Mouse (Mus musculus): ENCODE results near the gene Cenpl.
"Not testable (repeated sequence)": the region's sequence is repeated elsewhere in the genome, so short reads cannot be mapped to it uniquely, and the experiment has no call there.

Gene Cenpl

DNA sequence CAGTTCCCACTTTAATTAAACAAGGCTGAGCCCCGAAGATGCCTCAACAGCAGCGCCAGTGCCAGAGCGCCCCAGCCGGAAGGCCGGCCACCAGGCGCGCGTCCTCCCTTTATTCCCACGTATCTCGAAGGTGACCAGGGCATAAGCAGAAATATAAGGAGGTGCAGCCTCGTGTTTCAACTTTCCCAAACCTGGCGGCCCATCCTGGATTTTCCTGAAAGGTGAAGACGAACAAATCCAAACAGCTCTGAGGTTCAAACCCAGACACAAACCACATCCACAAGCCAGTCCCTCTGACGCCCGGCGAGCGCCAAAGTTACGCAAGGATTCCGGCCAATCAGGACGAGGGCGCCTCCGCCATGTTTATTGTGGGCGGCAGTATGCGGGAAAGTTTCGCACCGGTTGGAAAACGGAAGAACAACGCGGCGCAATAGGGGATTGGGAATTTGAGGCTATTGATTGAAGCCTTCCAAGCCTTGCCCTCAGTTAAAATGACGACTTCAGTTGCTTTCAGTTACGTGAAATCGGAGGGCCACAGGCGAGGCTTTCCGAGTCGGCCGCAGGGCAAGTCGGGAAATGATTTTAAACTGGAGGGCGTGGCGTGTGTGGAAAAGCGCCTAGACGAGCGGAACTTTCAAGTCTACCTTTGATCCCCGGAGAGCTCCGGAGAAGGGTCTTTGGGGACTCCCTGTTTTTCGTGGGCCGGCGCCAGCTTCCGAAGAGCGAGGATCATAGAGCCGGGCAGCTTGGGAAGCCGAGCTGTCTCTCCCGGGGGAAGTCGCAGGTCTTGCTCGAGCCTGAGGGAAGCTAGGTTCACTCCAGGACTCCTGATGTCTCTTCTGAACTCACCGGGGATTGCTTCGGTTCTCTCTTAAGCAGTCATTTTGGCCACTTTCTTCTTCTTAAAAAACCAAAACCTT is at the start of gene Cenpl, which contains the start of gene Dars2:
Gene Cenpl, plus strand, starts transcription at position 362 of the 920 bp plus-strand sequence.
Gene Dars2, minus strand, starts transcription at position 307 of the 920 bp plus-strand sequence.
- peak; percentile 95 for DNase-seq (ENCODE audit: low spot score)

DNA sequence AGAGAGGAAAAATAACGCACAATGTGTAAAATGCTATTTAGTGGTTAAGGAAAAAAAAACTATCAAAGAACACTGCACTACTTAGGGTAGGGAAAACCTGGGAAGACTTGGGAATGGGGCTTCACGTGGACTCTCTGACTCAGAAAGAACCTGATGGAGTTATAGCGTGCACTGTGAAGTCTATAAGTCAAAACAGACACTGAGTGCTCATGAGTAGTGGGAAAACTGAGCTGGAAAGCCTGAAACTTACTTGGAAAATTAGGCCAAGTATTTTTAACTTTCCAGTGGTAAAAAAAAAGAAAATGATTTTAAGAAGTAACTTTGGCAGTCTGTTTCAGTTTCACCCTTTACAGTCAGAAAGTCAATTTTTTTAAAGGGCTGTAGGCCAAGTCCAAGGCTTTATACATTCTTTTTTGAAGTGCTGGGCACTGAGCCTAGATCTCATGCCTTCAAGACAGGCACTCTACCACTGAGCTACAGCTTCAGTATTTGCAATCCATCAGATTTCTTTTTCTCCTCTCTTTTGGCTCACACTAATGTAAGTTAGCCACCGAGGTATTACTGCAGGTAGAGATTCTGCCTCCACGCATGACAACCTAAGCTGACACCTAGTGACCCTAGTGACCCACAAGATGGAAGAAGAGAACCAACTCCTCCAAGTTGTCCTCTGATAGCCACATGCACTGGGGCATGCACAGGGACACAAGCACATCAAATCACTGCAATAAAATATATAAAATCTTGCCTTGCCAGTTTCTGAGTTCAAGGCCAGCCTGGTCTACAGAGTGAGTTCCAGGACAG is 44.9 kb upstream of the Cenpl start:
- DNase-seq (ENCODE audit: low spot score) = no peak

- no peak for DNase-seq (ENCODE audit: low spot score)
These were observed 43.3 kb upstream of the Cenpl start for GRCm38 (mm10) chr1:161027196-161027595.

GRCm38 (mm10) chr1:161028427-161028826 is 42.1 kb upstream of the Cenpl start:
- DNase-seq (ENCODE audit: low spot score) = not testable (repeated sequence)

- no peak for DNase-seq (ENCODE audit: low spot score)
These were observed 40.5 kb upstream of the Cenpl start for GRCm38 (mm10) chr1:161030058-161030457.

DNA sequence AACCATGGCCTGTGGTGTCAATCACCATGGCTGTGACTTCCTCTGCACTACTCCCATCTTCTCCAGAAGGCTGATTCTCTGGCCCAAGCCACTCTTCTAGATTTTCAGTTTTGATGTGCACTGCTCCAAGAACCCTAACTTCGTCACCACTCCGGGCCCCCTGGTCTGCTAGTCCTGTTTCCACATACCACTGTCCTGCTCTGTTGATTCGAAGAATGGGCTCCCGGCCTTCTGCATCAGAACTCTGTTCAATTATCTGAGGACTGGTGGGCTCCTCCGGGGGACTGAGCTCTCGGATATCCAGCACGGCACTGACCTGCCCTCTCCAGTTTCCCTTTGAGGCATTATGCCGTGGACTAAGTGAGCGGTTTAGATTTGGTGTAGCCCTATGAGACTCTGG is 38.6 kb upstream of the Cenpl start:
- DNase-seq (ENCODE audit: low spot score) = no peak

GRCm38 (mm10) chr1:161032345-161032744 is 38.2 kb upstream of the Cenpl start:
- no peak for DNase-seq (ENCODE audit: low spot score)

GRCm38 (mm10) chr1:161033856-161034434 is 36.6 kb upstream of the Cenpl start:
- no peak for DNase-seq (ENCODE audit: low spot score)

DNA sequence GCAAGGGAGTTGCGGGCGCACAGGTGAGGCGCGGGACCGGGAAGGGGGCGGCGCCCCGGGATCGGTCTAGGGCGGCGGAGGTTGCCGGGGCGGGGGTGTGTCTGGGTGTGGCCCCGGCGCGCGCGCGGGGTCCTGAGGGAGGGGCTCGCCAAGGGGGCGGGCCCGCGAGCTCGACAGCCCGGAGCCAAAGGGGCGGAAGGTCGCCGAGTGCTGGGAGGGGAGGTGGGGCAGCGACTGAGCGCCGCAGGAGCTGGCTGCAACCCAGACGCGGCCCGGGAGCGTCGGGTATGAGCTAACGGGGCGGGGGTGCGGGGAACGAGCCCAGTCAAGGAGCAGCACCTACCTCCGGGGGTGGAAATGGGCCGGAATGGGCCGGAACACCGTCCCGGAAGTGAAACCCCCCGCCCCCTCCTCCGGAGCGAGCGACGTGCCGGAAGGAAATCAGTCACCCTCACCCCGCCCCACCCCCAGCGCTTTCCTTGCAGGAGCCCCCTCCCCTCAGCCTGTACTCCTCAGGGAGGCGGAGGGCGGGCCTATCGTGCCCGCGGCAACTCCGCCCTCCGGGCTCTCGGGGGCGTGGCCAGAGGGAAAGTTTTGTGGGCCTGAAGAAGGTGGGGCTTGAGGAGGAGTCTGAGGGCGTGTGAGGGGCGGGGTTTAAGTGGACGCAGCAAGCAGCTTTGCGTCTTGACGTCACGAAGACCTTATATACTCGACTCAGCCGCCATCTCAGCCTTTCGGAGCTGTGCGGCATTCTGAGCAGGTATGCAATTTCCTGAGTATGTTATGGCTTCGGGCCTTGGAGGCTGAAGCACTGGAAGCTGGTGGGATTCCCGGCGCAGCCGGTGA is 35.9 kb upstream of the Cenpl start, which contains the start of gene Zbtb37:
Gene Zbtb37, minus strand, starts transcription at position 415 of the 846 bp plus-strand sequence.
- DNase-seq (ENCODE audit: low spot score) = peak; percentile 100

- peak; percentile 48 for DNase-seq (ENCODE audit: low spot score)
These were observed 35.2 kb upstream of the Cenpl start for GRCm38 (mm10) chr1:161035281-161035785.

DNA sequence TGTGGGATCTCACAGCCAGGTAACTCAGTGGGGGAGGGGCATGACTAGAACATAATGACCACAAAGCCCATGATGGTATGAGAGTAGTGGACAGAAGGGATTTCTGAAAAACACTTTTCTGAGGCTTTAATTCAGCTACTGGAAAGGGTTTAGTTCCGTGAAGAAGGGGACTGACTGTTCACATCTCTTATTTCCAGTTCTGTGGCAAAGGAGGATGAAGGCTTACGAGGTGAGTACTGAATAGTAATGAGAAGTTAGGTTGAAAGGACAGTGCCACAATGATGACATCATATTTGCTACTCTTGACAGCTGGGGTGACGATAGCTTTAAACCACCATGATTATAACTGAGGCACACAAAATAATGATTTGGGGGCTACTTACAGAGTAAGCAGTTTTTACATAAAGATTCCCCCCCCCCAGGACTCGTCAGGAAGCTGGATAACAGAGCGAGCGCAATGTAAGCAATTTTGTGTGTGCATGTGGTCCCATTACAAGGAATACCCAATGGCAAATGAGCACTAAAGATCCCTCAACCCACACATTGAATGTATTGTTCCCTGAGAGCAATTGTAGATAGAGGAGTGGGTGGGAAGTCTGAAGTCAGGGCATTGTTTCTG is 34.6 kb upstream of the Cenpl start:
- DNase-seq (ENCODE audit: low spot score) = no peak

GRCm38 (mm10) chr1:161036411-161036841 is 34.1 kb upstream of the Cenpl start:
- peak; percentile 38 for DNase-seq (ENCODE audit: low spot score)

DNA sequence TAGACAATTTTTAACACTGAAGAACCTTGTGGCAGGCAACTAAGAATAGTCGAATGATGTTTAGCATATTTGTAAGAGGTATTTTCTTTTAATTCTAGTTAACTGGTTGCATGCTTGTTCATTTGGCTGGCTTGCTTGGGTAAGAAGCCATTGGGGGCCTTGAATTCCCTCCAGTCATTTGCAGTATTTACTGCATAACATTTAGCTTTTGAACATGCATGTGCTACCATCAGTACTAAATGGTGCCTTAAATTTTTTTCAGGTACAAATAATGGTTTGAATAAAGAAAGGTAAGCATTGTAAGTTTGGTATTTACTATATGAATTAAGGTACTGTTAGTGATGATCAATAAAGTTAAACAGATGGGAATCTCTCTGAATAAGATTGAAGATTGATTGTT is 33.5 kb upstream of the Cenpl start:
- no peak for DNase-seq (ENCODE audit: low spot score)

GRCm38 (mm10) chr1:161037599-161037998 is 32.9 kb upstream of the Cenpl start:
- no peak for DNase-seq (ENCODE audit: low spot score)

DNA sequence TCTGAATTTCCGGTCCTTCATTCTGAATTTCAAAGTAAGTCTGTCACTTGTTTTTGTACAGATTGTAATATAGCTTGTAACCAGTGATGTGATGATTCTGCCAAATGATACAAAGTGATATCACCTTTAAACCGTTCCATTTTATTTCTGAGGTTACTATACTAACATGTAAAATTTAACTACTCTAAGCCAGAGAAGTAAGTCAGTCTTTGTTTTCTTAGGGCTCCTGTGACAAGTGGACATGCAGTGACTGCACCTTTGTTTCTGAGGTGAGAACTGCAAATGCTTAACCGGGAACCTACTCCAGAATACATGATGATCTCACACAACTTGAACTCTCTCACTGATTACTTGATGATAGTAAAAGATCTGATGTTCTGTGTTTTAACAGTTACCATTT is 32.5 kb upstream of the Cenpl start:
- no peak for DNase-seq (ENCODE audit: low spot score)

DNA sequence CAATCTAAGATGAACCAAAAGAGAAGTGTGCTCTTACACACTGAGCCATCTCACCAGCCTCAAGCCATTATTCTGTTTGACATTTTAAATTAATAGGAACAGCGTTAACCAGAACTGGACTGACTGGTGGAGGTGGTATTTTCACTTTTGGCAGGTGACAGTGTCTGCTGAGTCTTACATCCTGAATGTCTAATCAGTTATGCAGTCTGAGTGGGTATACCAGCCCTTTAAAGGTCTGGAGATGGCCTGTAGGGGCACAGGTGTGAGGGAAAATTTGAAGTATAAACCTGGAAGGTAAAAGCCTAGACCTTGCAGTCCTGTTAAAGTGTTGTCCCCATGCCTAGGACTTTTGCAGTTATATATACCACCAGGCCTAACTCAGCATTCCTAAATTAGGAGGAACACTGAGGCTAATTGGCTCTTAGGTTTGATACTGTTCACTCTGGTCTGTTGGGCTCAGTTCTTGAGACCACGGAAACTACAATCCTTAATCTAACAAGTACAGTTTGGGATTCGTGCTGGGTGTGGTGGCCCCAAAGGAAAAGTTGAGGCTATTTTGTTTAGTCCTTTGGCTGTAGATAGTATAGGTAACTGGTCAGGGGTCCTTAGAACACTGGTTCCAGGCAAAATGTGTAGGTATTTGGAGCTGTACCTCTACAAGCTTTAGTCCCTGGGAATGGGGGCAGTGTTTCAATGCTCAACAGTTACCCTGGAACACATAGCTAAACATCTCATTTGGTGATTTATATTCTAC is 31.4 kb upstream of the Cenpl start:
- DNase-seq (ENCODE audit: low spot score) = peak; percentile 64

GRCm38 (mm10) chr1:161039741-161040425 is 30.6 kb upstream of the Cenpl start:
- DNase-seq (ENCODE audit: low spot score) = peak; percentile 70

DNA sequence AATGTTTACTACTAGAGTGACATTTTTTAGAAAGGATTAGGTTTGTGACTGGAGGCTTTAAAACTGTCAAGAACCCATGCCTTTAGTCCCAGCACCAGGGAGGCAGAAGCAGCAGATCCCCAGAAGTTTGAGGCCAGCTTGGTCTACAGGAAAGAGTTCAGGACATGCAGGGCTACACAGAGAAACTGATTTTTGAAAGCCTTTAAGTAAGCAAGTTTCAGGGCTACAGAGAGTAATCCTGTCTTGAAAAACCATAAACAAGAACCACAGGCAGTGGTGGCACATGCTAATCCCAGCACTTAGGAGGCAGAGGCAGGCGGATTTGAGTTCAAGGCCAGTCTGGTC is 30.1 kb upstream of the Cenpl start:
- DNase-seq (ENCODE audit: low spot score) = no peak

DNA sequence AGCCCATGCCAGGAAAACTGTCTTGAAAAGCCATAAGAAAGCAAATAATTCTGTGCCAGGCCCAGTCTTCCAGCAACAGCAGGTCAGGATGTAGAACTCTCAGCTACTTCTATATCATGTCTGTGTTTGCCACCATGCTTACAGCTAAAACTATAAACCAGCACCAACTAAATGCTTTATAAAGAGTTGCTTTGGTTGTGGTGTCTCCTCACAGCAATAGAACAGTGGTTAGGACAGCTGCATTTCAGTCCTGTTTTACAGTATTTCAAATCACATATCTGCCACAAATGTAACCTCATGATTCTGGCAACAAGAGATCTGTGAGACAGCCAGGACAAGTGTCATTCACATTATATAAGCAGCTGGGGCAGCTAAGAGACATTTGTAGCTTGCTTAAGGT is 29.7 kb upstream of the Cenpl start:
- DNase-seq (ENCODE audit: low spot score) = no peak

Data from yolk sac, embryonic 10.5 days (tissue).